Mouse (Mus musculus) megakaryocyte, embryonic 14.5 days (primary cell): Measurements from ENCODE around the gene Rnf114. TPM values are rescaled to one million over a fixed set of nuclear protein-coding genes. Genes with fewer than 3 reads are reported as not detected.

Experiments used
- H3K27me3 ChIP-seq: replicated peaks from 2 replicates; pipeline ENCODE3; 2012; ENCODE audit warnings: inconsistent platforms
- H3K36me3 ChIP-seq: replicated peaks from 2 replicates; pipeline ENCODE3; 2012; ENCODE audit warnings: low read length, inconsistent platforms, mixed read lengths
- H3K4me1 ChIP-seq: 2 replicates; pipeline ENCODE4 v1.6.1; 2012; ENCODE audit warnings: inconsistent platforms
- H3K4me3 ChIP-seq: replicated peaks from 2 replicates; pipeline ENCODE3; 2012; ENCODE audit warnings: moderate library complexity, mild to moderate bottlenecking, inconsistent platforms
- H3K9me3 ChIP-seq: 2 replicates; pipeline ENCODE4 v1.6.1; 2012; ENCODE audit warnings: inconsistent platforms
- FLI1 ChIP-seq: IDR thresholded peaks from 2 replicates; pipeline ENCODE4 v1.6.1; 2012; ENCODE audit warnings: low read length, inconsistent platforms, mixed read lengths
- GATA1 ChIP-seq: IDR thresholded peaks from 3 replicates; pipeline ENCODE4 v1.6.1; 2012; ENCODE audit warnings: mixed read lengths, low read length, inconsistent platforms, borderline replicate concordance
- polyA plus RNA-seq: library from polyadenylated mRNA; stranded (reverse); fragments of >175 nt; gene quantifications from 2 replicates; pipeline ENCODE4 v1.2.3, GENCODE M21; 2012; ENCODE audit warnings: low replicate concordance; ENCODE audit not compliant: insufficient read depth

Gene Rnf114
- 4.0 and 26.3 TPM in 2 replicates for polyA plus RNA-seq

DNA sequence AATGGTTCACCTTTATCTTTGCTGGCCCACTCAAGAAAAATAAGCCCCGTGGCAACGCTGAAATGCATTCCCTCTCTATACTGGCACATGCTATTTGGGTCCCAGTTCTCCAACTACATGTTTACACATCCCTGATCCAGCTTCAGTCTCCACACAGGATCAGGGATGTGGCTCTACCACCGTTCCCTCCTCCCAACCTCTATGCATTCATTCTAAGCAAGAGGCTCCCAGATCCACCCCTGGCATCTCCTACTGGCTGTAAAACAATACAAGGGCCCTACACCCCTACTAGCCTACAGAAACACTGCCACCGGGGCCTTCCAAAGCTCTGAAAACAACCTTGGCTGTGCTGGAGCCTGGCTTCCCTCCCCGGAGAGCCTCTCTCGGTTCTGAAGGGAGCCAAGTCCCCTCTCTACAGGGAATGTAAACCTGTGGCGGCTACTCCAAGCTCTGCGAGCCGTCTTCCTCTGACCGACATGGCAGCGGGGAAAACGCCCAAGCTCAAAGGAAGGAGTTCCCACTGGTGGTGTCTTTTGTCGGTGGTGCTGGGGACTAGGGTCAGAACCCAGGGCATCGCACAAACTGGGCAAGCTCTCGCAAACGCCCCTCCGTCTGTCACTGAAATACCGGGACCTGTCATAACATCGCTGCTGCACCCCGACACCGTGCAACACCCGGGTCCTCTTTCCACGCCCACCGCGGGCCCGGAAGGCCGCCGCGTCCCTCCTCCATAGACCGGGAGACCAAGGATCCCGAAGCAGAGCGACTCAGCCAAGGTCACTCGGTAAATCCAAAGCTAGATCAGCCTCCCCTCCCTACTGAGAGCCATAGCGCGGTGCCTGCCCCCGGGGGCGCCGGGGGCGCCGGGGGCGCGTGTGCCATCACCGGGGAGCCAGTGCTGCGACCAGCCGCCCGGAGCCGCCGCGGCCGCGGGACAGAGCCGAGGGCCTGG lies at the start of gene Rnf114:
Gene Rnf114, plus strand, starts transcription at position 889 of the 952 bp plus-strand sequence.
- Histone ChIP-seq H3K9me3 (no peaks in the 10 kb centered on the region), H3K4me3 (peak within 1 kb of the TSS; percentile 92), H3K36me3 (peaks cover 24% of the 10 kb centered on the region), H3K27me3 (no peaks in the 10 kb centered on the region), H3K4me1 (peaks cover 60% of the 10 kb centered on the region)
- TF ChIP-seq GATA1 = no peak
- TF ChIP-seq FLI1 = no peak

- no peak for TF ChIP-seq GATA1
- Histone ChIP-seq H3K27me3 (no peaks in the 10 kb centered on the region), H3K4me1 (peaks cover 17% of the 10 kb centered on the region), H3K36me3 (peaks cover 95% of the 10 kb centered on the region), H3K9me3 (peaks cover 12% of the 10 kb centered on the region), H3K4me3 (no peak overlapping the region)
These were observed 48.8 kb upstream of the Rnf114 start for GRCm38 (mm10) chr2:167443411-167444193.

DNA sequence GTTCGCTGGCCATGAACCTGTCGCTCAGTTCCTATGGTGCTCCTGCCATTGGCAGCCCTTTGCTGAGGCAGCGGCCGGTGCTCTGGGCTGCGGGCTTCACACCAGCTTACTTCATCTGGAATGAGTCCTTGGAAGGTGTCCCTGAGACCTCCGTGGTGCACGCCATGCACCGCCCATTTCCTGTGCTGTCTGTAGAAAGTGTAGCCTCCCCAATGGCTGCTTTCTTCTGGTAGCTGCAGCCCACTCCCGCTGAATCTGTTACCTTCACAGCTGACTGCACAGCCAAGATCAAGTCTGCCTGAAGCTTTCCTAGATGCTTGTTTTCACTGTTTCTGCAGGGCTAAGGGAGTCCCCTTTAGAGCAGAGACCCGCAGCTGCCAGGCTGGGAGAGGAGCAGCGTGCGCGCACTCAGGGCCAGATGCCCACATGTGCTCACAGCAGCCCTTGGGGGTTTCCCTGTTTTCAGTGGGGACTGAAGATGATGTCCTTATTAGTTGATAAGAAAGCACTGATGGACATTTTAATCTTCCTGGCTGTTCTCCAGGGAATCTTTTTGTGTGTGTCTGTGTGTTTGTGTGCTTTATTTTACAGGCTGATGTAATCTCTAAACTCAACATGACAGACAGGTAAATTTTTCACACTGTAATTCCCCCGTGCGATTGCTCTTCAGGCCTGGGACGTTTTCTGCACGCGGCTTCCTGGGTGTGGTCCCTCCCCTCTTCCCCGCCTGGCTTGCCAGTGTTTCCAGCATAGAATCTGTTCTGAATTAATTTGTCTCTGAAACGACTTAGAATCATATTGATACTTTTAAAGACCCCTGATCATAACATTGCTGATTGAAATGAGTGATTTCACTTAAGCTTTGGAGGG lies 46.3 kb upstream of the Rnf114 start:
- no peaks in the 10 kb centered on the region for H3K27me3 ChIP-seq
- no peak overlapping the region for H3K4me3 ChIP-seq
- H3K4me1 ChIP-seq = peaks cover 17% of the 10 kb centered on the region
- peaks cover 95% of the 10 kb centered on the region for H3K36me3 ChIP-seq
- no peaks in the 10 kb centered on the region for H3K9me3 ChIP-seq
- TF ChIP-seq FLI1 (no peak), GATA1 (no peak)

DNA sequence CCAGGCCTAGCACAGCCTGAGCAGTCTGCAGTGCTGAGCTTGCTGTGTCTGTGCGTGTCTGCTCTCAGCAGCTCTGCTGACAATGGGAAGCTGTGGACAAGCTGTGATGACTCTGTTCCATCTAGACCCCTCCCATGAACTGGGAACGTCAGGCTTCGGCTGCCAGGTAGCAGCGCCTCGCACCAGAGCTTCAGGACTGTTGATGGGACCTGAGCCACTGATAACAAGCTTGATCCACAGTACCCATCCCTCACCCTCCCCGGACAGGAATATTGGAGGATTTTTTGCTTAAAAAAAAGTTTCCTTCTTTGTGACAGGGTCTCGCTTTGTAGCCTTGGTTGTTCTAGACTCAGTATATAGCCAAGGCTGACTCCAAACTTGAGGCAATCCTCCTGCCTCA lies 45.2 kb upstream of the Rnf114 start:
- H3K4me1 ChIP-seq = peaks cover 17% of the 10 kb centered on the region
- no peaks in the 10 kb centered on the region for H3K27me3 ChIP-seq
- H3K4me3 ChIP-seq = no peak overlapping the region
- peaks cover 93% of the 10 kb centered on the region for H3K36me3 ChIP-seq
- H3K9me3 ChIP-seq = no peaks in the 10 kb centered on the region
- TF ChIP-seq FLI1 (no peak), GATA1 (no peak)

- H3K27me3 ChIP-seq = no peaks in the 10 kb centered on the region
- H3K4me1 ChIP-seq = peaks cover 17% of the 10 kb centered on the region
- no peaks in the 10 kb centered on the region for H3K9me3 ChIP-seq
- no peak overlapping the region for H3K4me3 ChIP-seq
- peaks cover 89% of the 10 kb centered on the region for H3K36me3 ChIP-seq
- no peak for TF ChIP-seq GATA1
- TF ChIP-seq FLI1 = no peak
These were observed 44.8 kb upstream of the Rnf114 start for GRCm38 (mm10) chr2:167447629-167448028.

DNA sequence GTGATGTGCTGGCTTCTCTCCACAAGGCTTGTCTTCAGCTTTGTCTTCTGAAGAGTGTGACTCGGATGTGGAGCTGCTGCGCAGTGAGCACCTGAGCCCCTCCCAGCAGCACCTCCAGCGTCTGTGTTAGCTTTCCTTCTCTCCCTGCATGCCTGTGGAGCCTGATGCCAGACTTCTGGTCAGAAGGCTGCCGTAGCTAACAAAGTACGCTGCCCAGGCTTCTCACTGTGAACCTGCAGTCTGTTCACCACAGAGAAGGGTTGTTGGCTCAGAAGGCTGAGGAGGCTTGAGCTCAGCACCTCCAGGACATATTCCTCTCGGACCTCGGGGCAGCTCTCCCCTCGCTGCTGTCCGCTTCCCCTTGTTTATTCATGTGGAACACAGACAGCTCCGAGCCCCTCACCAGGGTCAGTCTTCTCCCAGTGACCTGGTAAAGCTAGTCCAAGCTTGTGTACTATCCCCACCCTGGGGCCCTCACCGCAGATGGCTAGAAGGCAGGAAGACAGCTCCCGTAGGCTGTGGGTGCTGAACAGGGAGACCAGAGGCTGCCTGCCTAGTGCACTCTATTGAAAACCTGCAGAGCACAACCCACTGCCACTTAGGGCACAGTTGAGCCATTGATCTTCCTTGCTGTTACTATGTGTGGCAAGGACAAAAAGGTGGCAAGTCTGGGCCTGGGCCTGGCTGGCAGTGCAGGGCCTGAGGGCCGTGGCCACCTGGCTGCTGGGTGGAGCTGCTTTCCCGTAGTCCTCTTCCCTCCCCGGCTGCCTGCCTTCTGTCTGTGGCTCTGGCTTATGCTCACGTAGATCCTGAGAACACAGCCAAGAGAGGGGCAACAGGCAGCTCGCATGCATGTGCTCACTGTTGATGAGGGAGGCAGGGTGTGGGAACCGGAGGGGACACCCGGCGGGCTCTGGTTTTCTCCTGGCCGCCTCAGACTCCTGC lies 42.8 kb upstream of the Rnf114 start:
- peaks cover 17% of the 10 kb centered on the region for H3K4me1 ChIP-seq
- H3K27me3 ChIP-seq = no peaks in the 10 kb centered on the region
- no peaks in the 10 kb centered on the region for H3K9me3 ChIP-seq
- peaks cover 89% of the 10 kb centered on the region for H3K36me3 ChIP-seq
- TF ChIP-seq GATA1 (no peak), FLI1 (no peak)
- no peak overlapping the region for H3K4me3 ChIP-seq

DNA sequence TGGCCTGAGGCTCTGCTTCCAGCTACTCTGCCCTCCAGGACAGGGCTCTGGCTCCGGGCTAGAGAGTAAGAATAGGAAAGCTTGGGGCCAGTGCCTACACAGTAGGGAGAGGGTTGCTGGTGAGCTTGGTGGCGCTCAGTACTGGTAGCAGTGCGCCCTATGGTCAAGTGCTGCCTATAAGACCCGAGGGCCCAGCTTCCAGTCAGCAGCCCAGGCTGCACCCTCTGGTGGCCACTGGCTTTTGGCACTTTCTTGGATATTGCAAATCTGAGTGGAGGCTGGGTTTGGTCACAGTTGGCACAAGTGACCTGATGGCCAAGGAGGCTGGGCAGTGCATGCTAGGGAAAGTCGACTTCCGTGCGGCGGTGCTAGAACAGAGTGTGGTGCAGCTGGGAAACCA lies 41.8 kb upstream of the Rnf114 start:
- TF ChIP-seq GATA1 (no peak), FLI1 (no peak)
- H3K4me1 ChIP-seq = peaks cover 8% of the 10 kb centered on the region
- H3K27me3 ChIP-seq = no peaks in the 10 kb centered on the region
- H3K9me3 ChIP-seq = no peaks in the 10 kb centered on the region
- peaks cover 88% of the 10 kb centered on the region for H3K36me3 ChIP-seq
- H3K4me3 ChIP-seq = no peak overlapping the region

DNA sequence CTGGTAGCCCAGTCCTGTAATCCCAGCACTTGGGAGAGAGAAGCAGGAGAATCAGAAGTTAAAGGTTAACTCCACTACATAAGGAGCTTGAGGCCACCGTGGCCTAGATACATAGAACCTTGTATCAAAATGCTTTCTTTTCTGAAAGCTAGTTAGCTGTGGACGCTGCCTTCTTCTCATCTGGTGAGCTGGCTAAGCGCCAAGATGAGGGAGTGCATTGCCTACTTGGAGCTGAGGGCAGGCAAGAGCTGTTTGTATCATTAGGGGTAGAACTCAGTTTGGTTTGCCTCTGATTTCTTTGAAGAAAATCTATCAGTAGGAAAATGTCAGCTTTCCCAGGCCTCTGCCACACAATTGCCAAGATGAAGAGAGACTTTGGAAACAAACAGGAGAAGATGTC lies 38.6 kb upstream of the Rnf114 start:
- no peaks in the 10 kb centered on the region; the same call in 1 of the 2 replicates for H3K4me1 ChIP-seq
- TF ChIP-seq FLI1 = no peak
- TF ChIP-seq GATA1 = no peak
- H3K27me3 ChIP-seq = no peaks in the 10 kb centered on the region
- H3K9me3 ChIP-seq = no peaks in the 10 kb centered on the region
- no peak overlapping the region for H3K4me3 ChIP-seq
- H3K36me3 ChIP-seq = peaks cover 89% of the 10 kb centered on the region
